Mouse (Mus musculus) hindbrain, embryonic 11.5 days (tissue): ENCODE results near the gene Znhit1. TPM values are rescaled to one million over a fixed set of nuclear protein-coding genes. Genes with fewer than 3 reads are reported as not detected.

Source experiments
- ATAC-seq: fragments of 200-750 bp; cut with Nextera tagmentation; 2 replicates; pipeline ENCODE4 v1.8.0; 2017; ENCODE audit warnings: mild to moderate bottlenecking, moderate TSS enrichment, moderate library complexity; ENCODE audit not compliant: low FRiP score
- DNase-seq: peaks from one replicate; pipeline ENCODE4 v3.0.0-alpha.2; 2015; ENCODE audit warnings: low spot score
- H3K27ac ChIP-seq: fragments of 300-500 bp; sonication (generic); 2 replicates; pipeline ENCODE4 v1.5.1; 2014; ENCODE audit warnings: mild to moderate bottlenecking, low read depth, low read length
- H3K27me3 ChIP-seq: fragments of 300-500 bp; sonication (generic); 2 replicates; pipeline ENCODE4 v1.6.1; 2014; ENCODE audit warnings: mild to moderate bottlenecking, low read length, moderate library complexity, mixed read lengths; ENCODE audit not compliant: control insufficient read depth, insufficient read depth
- H3K36me3 ChIP-seq: fragments of 300-500 bp; sonication (generic); 2 replicates; pipeline ENCODE4 v1.6.1; 2014; ENCODE audit warnings: mild to moderate bottlenecking, low read length, moderate library complexity, mixed read lengths; ENCODE audit not compliant: control insufficient read depth, insufficient read depth
- H3K4me1 ChIP-seq: fragments of 300-500 bp; sonication (generic); replicated peaks from 2 replicates; pipeline ENCODE4 v1.6.1; 2014; ENCODE audit warnings: low read length, mixed read lengths; ENCODE audit not compliant: control insufficient read depth, insufficient read depth
- H3K4me2 ChIP-seq: fragments of 300-500 bp; sonication (generic); replicated peaks from 2 replicates; pipeline ENCODE4 v1.6.1; 2014; ENCODE audit warnings: mild to moderate bottlenecking, low read depth, low read length
- H3K4me3 ChIP-seq: fragments of 300-500 bp; sonication (generic); 2 replicates; pipeline ENCODE4 v1.5.1; 2014; ENCODE audit warnings: low read depth, low read length
- H3K9ac ChIP-seq: fragments of 300-500 bp; sonication (generic); 2 replicates; pipeline ENCODE4 v1.6.1; 2014; ENCODE audit warnings: low read depth, low read length
- H3K9me3 ChIP-seq: fragments of 300-500 bp; sonication (generic); 2 replicates; pipeline ENCODE4 v1.6.1; 2016; ENCODE audit warnings: low read length; ENCODE audit not compliant: control insufficient read depth
- WGBS: fragments of 180-500 bp; shearing (Covaris S2); extraction: QIAGEN DNeasy Blood & Tissue Kit; methylation state at CpG from one replicate; pipeline ENCODE4 v1.1.7; 2014; 5-methylcytosine and 5-hydroxymethylcytosine counted together
- polyA plus RNA-seq: library from polyadenylated mRNA; unstranded; fragments of >200 nt; fragmentation: Nextera tagmentation; extraction: Ambion mirVana; gene quantifications from 2 replicates; pipeline ENCODE4 v1.2.1, GENCODE M21; 2014

Gene Znhit1
- 92.8 and 106 TPM in 2 replicates for polyA plus RNA-seq

- H3K36me3 ChIP-seq = peaks cover 3% of the 10 kb centered on the region
Observed at GRCm38 (mm10) chr5:136987934-136988271, at the start of gene Znhit1. Gene Znhit1 (minus strand): TSS chr5:136988021.

DNA sequence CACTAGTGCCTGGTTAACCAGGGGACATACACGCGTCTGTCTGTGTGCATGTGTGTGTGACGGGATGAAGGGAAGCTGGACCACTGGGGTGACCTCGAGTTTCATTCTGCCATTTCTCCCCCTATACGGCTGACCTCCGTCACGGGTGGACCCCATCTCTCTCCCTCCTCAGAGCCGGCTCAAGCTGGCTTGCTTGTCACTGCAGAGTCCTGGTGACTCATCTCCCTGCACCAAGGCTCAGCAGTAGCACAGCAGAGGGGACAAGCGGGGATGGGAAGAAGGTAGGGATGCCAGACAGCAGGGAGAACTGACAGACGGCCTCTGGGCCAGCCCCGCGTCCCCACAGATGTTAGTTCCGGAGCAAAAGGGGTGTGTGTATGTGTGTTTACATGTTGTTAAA is 48.4 kb upstream of the Znhit1 start:
- Histone ChIP-seq H3K9me3 (no peaks in the 10 kb centered on the region), H3K36me3 (peaks cover 7% of the 10 kb centered on the region; the same call in 1 of the 2 replicates), H3K9ac (no peak overlapping the region), H3K4me3 (no peak overlapping the region), H3K4me2 (no peak overlapping the region), H3K27ac (no peak overlapping the region), H3K27me3 (peaks cover 12% of the 10 kb centered on the region), H3K4me1 (peaks cover 7% of the 10 kb centered on the region; the same call in 1 of the 2 replicates)
- ATAC-seq = no peak
- WGBS = 87% methylated on average over 13 of the region's 13 CpGs
- no peak for DNase-seq

More at GRCm38 (mm10) chr5:136987934-136988271, at the start of gene Znhit1:
- DNase-seq (no peak), ATAC-seq (no peak)
- H3K4me1 ChIP-seq = peaks cover 4% of the 10 kb centered on the region; the same call in 1 of the 2 replicates
- H3K27me3 ChIP-seq = no peaks in the 10 kb centered on the region
- WGBS = 8% methylated on average over 12 of the region's 12 CpGs
- H3K27ac ChIP-seq = peak within 1 kb of the TSS; percentile 95
- H3K4me2 ChIP-seq = peak within 1 kb of the TSS; percentile 91
- H3K9ac ChIP-seq = peak within 1 kb of the TSS; percentile 96
- no peaks in the 10 kb centered on the region for H3K9me3 ChIP-seq
- peak within 1 kb of the TSS; percentile 89 for H3K4me3 ChIP-seq

DNA sequence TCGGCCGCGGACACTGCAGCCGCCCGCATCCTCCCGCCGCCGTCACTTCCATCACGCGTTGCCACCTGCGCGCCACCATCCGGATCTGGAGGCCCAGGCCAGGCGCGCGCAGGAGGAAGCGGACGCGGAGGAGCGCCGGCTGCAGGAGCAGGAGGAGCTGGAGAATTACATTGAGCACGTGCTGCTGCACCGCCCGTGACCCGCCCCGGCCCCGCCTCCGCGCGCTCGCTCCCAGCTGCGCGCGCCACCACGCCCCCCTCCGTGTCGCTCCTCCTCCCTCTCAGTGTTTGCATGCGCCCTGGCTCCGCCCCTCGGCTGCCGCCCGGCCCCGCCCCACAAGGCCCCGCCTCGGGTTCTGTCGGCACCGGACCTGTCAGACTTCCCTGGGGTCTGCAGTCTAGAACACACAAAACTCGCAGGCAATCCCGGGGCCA is 44.8 kb upstream of the Znhit1 start:
- peak; percentile 70 for ATAC-seq
- peak; percentile 89 for DNase-seq
- Histone ChIP-seq H3K9ac (no peak overlapping the region), H3K27me3 (peaks cover 43% of the 10 kb centered on the region), H3K4me2 (peak overlapping the region; percentile 99), H3K4me1 (peaks cover 16% of the 10 kb centered on the region; the same call in 1 of the 2 replicates), H3K36me3 (0 out of 2 replicates have a peak, but pooled peaks cover 3% of the 10 kb centered on the region), H3K4me3 (peak overlapping the region; percentile 48), H3K9me3 (no peaks in the 10 kb centered on the region), H3K27ac (no peak overlapping the region)
- WGBS = 0% methylated on average over 20 of the region's 49 CpGs

GRCm38 (mm10) chr5:137032033-137032421 is 44.2 kb upstream of the Znhit1 start:
- peak; percentile 56 for DNase-seq
- Histone ChIP-seq H3K9ac (0 out of 2 replicates have a peak overlapping the region, but pooled peaks have one; percentile 19), H3K4me1 (peaks cover 16% of the 10 kb centered on the region; the same call in 1 of the 2 replicates), H3K36me3 (0 out of 2 replicates have a peak, but pooled peaks cover 3% of the 10 kb centered on the region), H3K27ac (no peak overlapping the region), H3K9me3 (no peaks in the 10 kb centered on the region), H3K4me3 (peak overlapping the region; percentile 48), H3K27me3 (peaks cover 46% of the 10 kb centered on the region), H3K4me2 (peak overlapping the region; percentile 99)
- 1% methylated on average over 28 of the region's 33 CpGs for WGBS
- peak; percentile 4; the same call in 1 of the 2 replicates for ATAC-seq

GRCm38 (mm10) chr5:137031076-137032032 is 43.5 kb upstream of the Znhit1 start:
- Histone ChIP-seq H3K9ac (0 out of 2 replicates have a peak overlapping the region, but pooled peaks have one; percentile 19), H3K36me3 (0 out of 2 replicates have a peak, but pooled peaks cover 3% of the 10 kb centered on the region), H3K9me3 (no peaks in the 10 kb centered on the region), H3K4me3 (peak overlapping the region; percentile 48), H3K27me3 (peaks cover 53% of the 10 kb centered on the region), H3K4me2 (peak overlapping the region; percentile 99), H3K4me1 (peaks cover 16% of the 10 kb centered on the region; the same call in 1 of the 2 replicates), H3K27ac (no peak overlapping the region)
- DNase-seq (peak; percentile 31), ATAC-seq (no peak)
- WGBS = under 1% methylated on average over 74 of the region's 78 CpGs

DNA sequence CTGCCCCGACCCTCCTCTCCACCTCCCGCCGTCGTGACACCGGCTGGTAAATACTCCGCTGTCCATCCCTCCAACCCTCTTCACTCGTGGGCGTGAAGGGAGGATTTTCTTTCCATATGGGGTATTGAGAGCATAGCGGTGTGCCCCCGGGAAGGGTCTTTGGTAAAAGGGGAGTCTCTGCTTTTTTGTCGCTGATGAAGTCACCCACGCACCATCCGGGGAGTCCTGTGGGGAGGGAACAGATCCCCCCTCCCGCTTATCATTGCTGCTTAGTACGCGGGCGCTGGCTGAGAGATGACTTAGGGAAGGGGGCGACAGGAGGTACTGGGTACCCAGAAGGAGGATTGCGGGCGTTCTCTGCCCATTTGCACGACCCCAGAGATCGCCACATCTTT is 42.6 kb upstream of the Znhit1 start:
- Histone ChIP-seq H3K4me2 (peak overlapping the region; percentile 39), H3K9ac (no peak overlapping the region)

GRCm38 (mm10) chr5:137029643-137030415 is 42.0 kb upstream of the Znhit1 start:
- DNase-seq (peak; percentile 99), ATAC-seq (peak; percentile 81)
- H3K27ac ChIP-seq = no peak overlapping the region
- H3K9ac ChIP-seq = no peak overlapping the region
- H3K36me3 ChIP-seq = no peaks in the 10 kb centered on the region
- WGBS = under 1% methylated on average over 52 of the region's 52 CpGs
- peak overlapping the region; percentile 46 for H3K4me2 ChIP-seq
- H3K4me3 ChIP-seq = peak overlapping the region; percentile 29
- H3K4me1 ChIP-seq = peaks cover 16% of the 10 kb centered on the region; the same call in 1 of the 2 replicates
- peaks cover 68% of the 10 kb centered on the region for H3K27me3 ChIP-seq
- no peaks in the 10 kb centered on the region for H3K9me3 ChIP-seq

More for the DNA sequence above, 42.6 kb upstream of the Znhit1 start:
- Histone ChIP-seq H3K9me3 (no peaks in the 10 kb centered on the region), H3K36me3 (no peaks in the 10 kb centered on the region), H3K27me3 (peaks cover 62% of the 10 kb centered on the region), H3K4me1 (peaks cover 16% of the 10 kb centered on the region; the same call in 1 of the 2 replicates), H3K27ac (no peak overlapping the region), H3K4me3 (peak overlapping the region; percentile 6; the same call in 1 of the 2 replicates)
- DNase-seq (no peak), ATAC-seq (no peak)
- WGBS = 9% methylated on average over 22 of the region's 22 CpGs

DNA sequence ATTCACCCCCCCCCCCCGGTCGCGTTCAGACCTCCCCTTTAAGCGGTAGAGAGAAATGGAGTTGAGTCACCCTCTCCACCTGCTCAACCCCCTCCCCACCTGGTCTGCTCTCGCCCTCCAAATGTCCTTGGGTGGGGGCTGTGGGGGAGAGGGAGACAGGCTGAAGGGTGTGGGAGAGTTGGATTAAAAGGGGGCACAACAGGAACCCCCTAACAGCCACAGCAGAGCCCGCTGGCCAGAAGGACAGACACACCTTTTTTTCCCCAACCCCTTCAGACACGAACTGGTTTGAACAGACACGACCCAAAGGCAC is 41.4 kb upstream of the Znhit1 start:
- Histone ChIP-seq H3K4me1 (peaks cover 16% of the 10 kb centered on the region; the same call in 1 of the 2 replicates), H3K36me3 (no peaks in the 10 kb centered on the region), H3K27me3 (peaks cover 72% of the 10 kb centered on the region), H3K9me3 (no peaks in the 10 kb centered on the region), H3K4me2 (peak overlapping the region; percentile 46), H3K9ac (no peak overlapping the region), H3K4me3 (peak overlapping the region; percentile 29), H3K27ac (no peak overlapping the region)
- WGBS = 2% methylated on average over 8 of the region's 8 CpGs
- ATAC-seq (no peak), DNase-seq (no peak)
